In genomic region chr5:125408842-125409241, GRCm38 (mm10) we compare ENCODE assay signal across 8 mouse cellular contexts. TPM values are rescaled to one million over a fixed set of nuclear protein-coding genes. Genes with fewer than 3 reads are reported as not detected.
DNase-seq lines count a peak whose midpoint lies in the region; ATAC-seq and TF ChIP-seq lines count a peak whose summit lies in the region.

No protein-coding gene starts in this region.

- H3K27me3 ChIP-seq in hindbrain, embryonic 12.5 days, result no peaks in the 10 kb centered on the region
- no peaks in the 10 kb centered on the region for H3K27me3 ChIP-seq in lung, postnatal 0 days (replicated peaks; ENCODE audit: insufficient read depth, low read length)

- no peak overlapping the region; the same call in 1 of the 2 replicates for H3K4me2 ChIP-seq in hindbrain, embryonic 12.5 days (replicated peaks)
- H3K4me2 ChIP-seq in lung, postnatal 0 days (replicated peaks; ENCODE audit: low read depth, low read length), result no peak overlapping the region

- H3K9me3 ChIP-seq in hindbrain, embryonic 12.5 days (replicated peaks), result no peaks in the 10 kb centered on the region
- no peaks in the 10 kb centered on the region for H3K9me3 ChIP-seq in lung, postnatal 0 days (ENCODE audit: low read length)

- TF ChIP-seq EP300 in lung, postnatal 0 days (IDR thresholded peaks at IDR 0.05), result peak; percentile 37; the same call in 1 of the 2 replicates

- 1% methylated on average over 13 of the region's 13 CpGs for WGBS in hindbrain, embryonic 12.5 days
- 2% methylated on average over 13 of the region's 13 CpGs for WGBS in lung, postnatal 0 days

- peak overlapping the region; percentile 13; the same call in 1 of the 2 replicates for H3K4me3 ChIP-seq in hindbrain, embryonic 12.5 days
- H3K4me3 ChIP-seq in lung, postnatal 0 days (ENCODE audit: low read depth, low read length), result peak overlapping the region; percentile 21; the same call in 1 of the 2 replicates

- no peak overlapping the region for H3K9ac ChIP-seq in hindbrain, embryonic 12.5 days
- no peak overlapping the region for H3K9ac ChIP-seq in lung, postnatal 0 days (replicated peaks; ENCODE audit: low read depth)

- DNase-seq in MN1 (ENCODE audit: low spot score), result peak; percentile 94
- DNase-seq in cerebellum, adult 9-10 months, result peak; percentile 75
- peak; percentile 77 to 83 for DNase-seq in frontal cortex, postnatal 10 days (ENCODE audit: low spot score in 2 of 2)
- peak; percentile 83 to 92 for DNase-seq in layer of hippocampus, postnatal 10 days (ENCODE audit: low spot score in 2 of 2)
- DNase-seq in lung, postnatal 0 days (ENCODE audit: low spot score), result peak; percentile 75
- peak; percentile 82 for DNase-seq in ovary, postnatal 36 days (ENCODE audit: low spot score)
- peak; percentile 86 to 87 for DNase-seq in thymus, postnatal 36 days

- peaks cover 7% of the 10 kb centered on the region for H3K4me1 ChIP-seq in hindbrain, embryonic 12.5 days
- H3K4me1 ChIP-seq in lung, postnatal 0 days (ENCODE audit: insufficient read depth, low read depth, low read length), result peaks cover 17% of the 10 kb centered on the region

- no peak overlapping the region for H3K27ac ChIP-seq in hindbrain, embryonic 12.5 days
- H3K27ac ChIP-seq in lung, postnatal 0 days (ENCODE audit: low read length), result no peak overlapping the region

- peak; percentile 26 for ATAC-seq in hindbrain, embryonic 12.5 days (ENCODE audit: low FRiP score)
- ATAC-seq in lung, postnatal 0 days, result 0 out of 2 replicates have a peak, but pooled peaks have one; percentile 7

- TF ChIP-seq CTCF in lung, postnatal 0 days (IDR thresholded peaks at IDR 0.05), result no peak

- H3K36me3 ChIP-seq in hindbrain, embryonic 12.5 days, result peaks cover 9% of the 10 kb centered on the region
- no peaks in the 10 kb centered on the region for H3K36me3 ChIP-seq in lung, postnatal 0 days (ENCODE audit: insufficient read depth, low read length)

RNA-seq across cellular contexts. Expression of gene Ubc, which starts 18.8 kb away (rescaled TPM):
- polyA plus RNA-seq in hindbrain, embryonic 12.5 days (2016; fragmentation: Nextera tagmentation; extraction: Ambion mirVana), result 1,117 and 1,167 TPM in 2 replicates
- 100 to 1,000 TPM; 760 to 831 TPM for total RNA-seq in layer of hippocampus, postnatal 10 days (2021)
- 751 and 865 TPM in 2 replicates for polyA plus RNA-seq in lung, postnatal 0 days (2015; fragmentation: Nextera tagmentation; extraction: Ambion mirVana)

RNA-seq across cellular contexts. Expression of gene Gm10382, which starts 19.7 kb away (rescaled TPM):
- polyA plus RNA-seq in hindbrain, embryonic 12.5 days (2016; fragmentation: Nextera tagmentation; extraction: Ambion mirVana), result 0.58 and 0.82 TPM in 2 replicates
- total RNA-seq in layer of hippocampus, postnatal 10 days (2021), result under 1 TPM in 1 of 2 experiments, not detected in 1; 0.27 TPM
- 0.63 and 0.77 TPM in 2 replicates for polyA plus RNA-seq in lung, postnatal 0 days (2015; fragmentation: Nextera tagmentation; extraction: Ambion mirVana)

RNA-seq across cellular contexts. Expression of gene Dhx37, which starts 25.1 kb away (rescaled TPM):
- polyA plus RNA-seq in hindbrain, embryonic 12.5 days (2016; fragmentation: Nextera tagmentation; extraction: Ambion mirVana), result 16.7 and 18.0 TPM in 2 replicates
- total RNA-seq in layer of hippocampus, postnatal 10 days (2021), result 10 to 100 TPM; 13.3 TPM
- polyA plus RNA-seq in lung, postnatal 0 days (2015; fragmentation: Nextera tagmentation; extraction: Ambion mirVana), result 4.3 and 5.9 TPM in 2 replicates

RNA-seq across cellular contexts. Expression of gene Bri3bp, which starts 32.5 kb away (rescaled TPM):
- polyA plus RNA-seq in hindbrain, embryonic 12.5 days (2016; fragmentation: Nextera tagmentation; extraction: Ambion mirVana), result 38.1 and 39.9 TPM in 2 replicates
- 10 to 100 TPM; 82.6 to 87.9 TPM for total RNA-seq in layer of hippocampus, postnatal 10 days (2021)
- 12.8 and 13.3 TPM in 2 replicates for polyA plus RNA-seq in lung, postnatal 0 days (2015; fragmentation: Nextera tagmentation; extraction: Ambion mirVana)
